Mouse (Mus musculus) MEL (cell line): ENCODE data around the gene Smim13. TPM values are rescaled to one million over a fixed set of nuclear protein-coding genes. Genes with fewer than 3 reads are reported as not detected.
"Not testable (repeated sequence)": the region's sequence is repeated elsewhere in the genome, so short reads cannot be mapped to it uniquely, and the experiment has no call there.

Source experiments
- DNase-seq: peaks from one replicate; pipeline ENCODE4 v3.0.0; 2011; ENCODE audit warnings: low read depth, low spot score
- H3K27ac ChIP-seq: 2 replicates; pipeline ENCODE4 v1.5.1; 2012; ENCODE audit warnings: low read depth, mild to moderate bottlenecking, control low read depth, low read length, moderate library complexity; ENCODE audit not compliant: control insufficient read depth
- H3K27me3 ChIP-seq, 2 experiments: fragments of 150-350 bp in 1 of 2; sonication (generic) in 1 of 2; 2 replicates each; pipeline ENCODE4 v1.6.1; 2012; ENCODE audit warnings: low read length in 2 of 2, mild to moderate bottlenecking in 2 of 2, improper control_type of control experiment in 1 of 2, moderate library complexity in 1 of 2; ENCODE audit not compliant: insufficient read depth in 2 of 2, control insufficient read depth in 1 of 2
- H3K36me3 ChIP-seq, 2 experiments: 2 replicates each; pipeline ENCODE4 v1.6.1; 2012 to 2014; ENCODE audit warnings: low read length in 2 of 2, improper control_type of control experiment in 1 of 2, inconsistent platforms in 1 of 2, mild to moderate bottlenecking in 1 of 2; ENCODE audit not compliant: insufficient read depth in 2 of 2, control insufficient read depth in 1 of 2
- H3K4me1 ChIP-seq, 2 experiments: fragments of 150-350 bp in 1 of 2; sonication (generic) in 1 of 2; 2 replicates each; pipeline ENCODE4 v1.6.1; 2012; ENCODE audit warnings: low read length in 2 of 2, improper control_type of control experiment in 1 of 2, mild to moderate bottlenecking in 1 of 2; ENCODE audit not compliant: insufficient read depth in 2 of 2, control insufficient read depth in 1 of 2
- H3K4me3 ChIP-seq, 2 experiments: fragments of 150-350 bp in 1 of 2; sonication (generic) in 1 of 2; 2 replicates each; pipeline ENCODE4 v1.5.1; 2012; ENCODE audit warnings: low read depth in 2 of 2, low read length in 2 of 2, mild to moderate bottlenecking in 2 of 2, moderate library complexity in 2 of 2, control low read depth in 1 of 2, improper control_type of control experiment in 1 of 2; ENCODE audit not compliant: control insufficient read depth in 1 of 2, insufficient read depth in 1 of 2
- H3K79me2 ChIP-seq: 2 replicates; pipeline ENCODE4 v1.6.1; 2012; ENCODE audit warnings: mild to moderate bottlenecking, low read length, moderate library complexity; ENCODE audit not compliant: control insufficient read depth, poor library complexity, insufficient read depth
- H3K9ac ChIP-seq: 2 replicates; pipeline ENCODE4 v1.6.1; 2012; ENCODE audit warnings: low read depth, mild to moderate bottlenecking, control low read depth, low read length, moderate library complexity; ENCODE audit not compliant: control insufficient read depth, poor library complexity, severe bottlenecking
- H3K9me3 ChIP-seq: fragments of 150-350 bp; sonication (generic); replicated peaks from 2 replicates; pipeline ENCODE4 v1.6.1; 2012; ENCODE audit warnings: mild to moderate bottlenecking, low read length, improper control_type of control experiment, moderate library complexity; ENCODE audit not compliant: insufficient read depth
- CHD1 ChIP-seq: IDR thresholded peaks from 2 replicates; pipeline ENCODE4 v1.6.1; 2012; ENCODE audit warnings: low read depth, mild to moderate bottlenecking, inconsistent platforms, low read length, improper control_type of control experiment
- CTCF ChIP-seq, 3 experiments: IDR thresholded peaks in 2 of 3; conservative IDR thresholded peaks in 1 of 3; 2 replicates each; pipeline ENCODE4 v1.5.1; 2011 to 2012; ENCODE audit warnings: low read length in 3 of 3, low read depth in 2 of 3, mild to moderate bottlenecking in 2 of 3, improper control_type of control experiment in 1 of 3, inconsistent platforms in 1 of 3, mixed read lengths in 1 of 3, moderate library complexity in 1 of 3; ENCODE audit not compliant: control insufficient read depth in 1 of 3, insufficient read depth in 1 of 3, poor library complexity in 1 of 3, severe bottlenecking in 1 of 3
- E2F4 ChIP-seq: IDR thresholded peaks from 2 replicates; pipeline ENCODE4 v1.6.1; 2011; ENCODE audit warnings: low read depth, low read length, improper control_type of control experiment, borderline replicate concordance
- ELF1 ChIP-seq: IDR thresholded peaks from 2 replicates; pipeline ENCODE4 v1.6.1; 2014; ENCODE audit warnings: low read depth, mild to moderate bottlenecking, inconsistent platforms, low read length, improper control_type of control experiment, moderate library complexity
- GABPA ChIP-seq: IDR thresholded peaks from 2 replicates; pipeline ENCODE4 v1.6.1; 2012; ENCODE audit warnings: low read depth, mild to moderate bottlenecking, inconsistent platforms, low read length, improper control_type of control experiment, moderate library complexity
- JUND ChIP-seq: IDR thresholded peaks from 2 replicates; pipeline ENCODE4 v1.6.1; 2011; ENCODE audit warnings: low read depth, mild to moderate bottlenecking, improper control_type of control experiment, low read length
- MYB ChIP-seq: IDR thresholded peaks from 2 replicates; pipeline ENCODE4 v1.6.1; 2011; ENCODE audit warnings: mild to moderate bottlenecking, low read depth, low read length, improper control_type of control experiment
- MYC ChIP-seq: IDR thresholded peaks from 2 replicates; pipeline ENCODE4 v1.6.1; 2011; ENCODE audit warnings: low read depth, mild to moderate bottlenecking, low read length, improper control_type of control experiment, moderate library complexity
- NELFE ChIP-seq: IDR thresholded peaks from 2 replicates; pipeline ENCODE4 v1.6.1; 2011; ENCODE audit warnings: low read depth, low read length, improper control_type of control experiment
- POLR2A ChIP-seq, 2 experiments: IDR thresholded peaks; 2 replicates each; pipeline ENCODE4 v1.6.1; 2011 to 2012; ENCODE audit warnings: low read length in 2 of 2, mild to moderate bottlenecking in 2 of 2, control low read depth in 1 of 2, improper control_type of control experiment in 1 of 2, low read depth in 1 of 2, moderate library complexity in 1 of 2; ENCODE audit not compliant: control insufficient read depth in 1 of 2, insufficient read depth in 1 of 2, poor library complexity in 1 of 2
- RAD21 ChIP-seq: IDR thresholded peaks from 2 replicates; pipeline ENCODE4 v1.6.1; 2011; ENCODE audit warnings: mild to moderate bottlenecking, low read depth, low read length, improper control_type of control experiment
- SIN3A ChIP-seq: IDR thresholded peaks from 2 replicates; pipeline ENCODE4 v1.6.1; 2012; ENCODE audit warnings: low read length, improper control_type of control experiment, inconsistent platforms
- TBP ChIP-seq: IDR thresholded peaks from 2 replicates; pipeline ENCODE4 v1.8.0; 2011; ENCODE audit warnings: low read depth, low read length, improper control_type of control experiment
- TCF12 ChIP-seq: IDR thresholded peaks from 2 replicates; pipeline ENCODE4 v1.6.1; 2014; ENCODE audit warnings: low read depth, mild to moderate bottlenecking, inconsistent platforms, low read length, improper control_type of control experiment, moderate library complexity
- UBTF ChIP-seq: IDR thresholded peaks from 2 replicates; pipeline ENCODE4 v1.6.1; 2012; ENCODE audit warnings: low read depth, mild to moderate bottlenecking, inconsistent platforms, low read length, improper control_type of control experiment, moderate library complexity, borderline replicate concordance; ENCODE audit not compliant: insufficient read depth
- USF2 ChIP-seq, 2 experiments: IDR thresholded peaks; 2 replicates each; pipeline ENCODE4 v1.6.1; 2011 to 2012; ENCODE audit warnings: improper control_type of control experiment in 2 of 2, low read length in 2 of 2, borderline replicate concordance in 1 of 2, inconsistent platforms in 1 of 2, low read depth in 1 of 2, mild to moderate bottlenecking in 1 of 2; ENCODE audit not compliant: insufficient read depth in 1 of 2
- ZC3H11A ChIP-seq: IDR thresholded peaks from 2 replicates; pipeline ENCODE4 v1.6.1; 2012; ENCODE audit warnings: low read depth, mild to moderate bottlenecking, inconsistent platforms, low read length, improper control_type of control experiment
- ZKSCAN1 ChIP-seq: IDR thresholded peaks from 2 replicates; pipeline ENCODE4 v1.6.1; 2012; ENCODE audit warnings: low read depth, mild to moderate bottlenecking, inconsistent platforms, low read length, improper control_type of control experiment, moderate library complexity
- ZMIZ1 ChIP-seq: IDR thresholded peaks from 2 replicates; pipeline ENCODE4 v1.6.1; 2012; ENCODE audit warnings: low read depth, mild to moderate bottlenecking, inconsistent platforms, low read length, improper control_type of control experiment, moderate library complexity
- ZNF384 ChIP-seq: IDR thresholded peaks from 2 replicates; pipeline ENCODE4 v1.6.1; 2012; ENCODE audit warnings: low read depth, mild to moderate bottlenecking, inconsistent platforms, low read length, improper control_type of control experiment
- polyA plus RNA-seq, 2 experiments: library from polyadenylated mRNA; stranded (reverse) in 1 of 2; unstranded in 1 of 2; fragments of >175 nt in 1 of 2; fragments of >200 nt in 1 of 2; gene quantifications; 2 replicates each; pipeline versions ENCODE4 v1.2.1 to v1.2.4; 2012; ENCODE audit warnings: low replicate concordance in 2 of 2, low read depth in 1 of 2; ENCODE audit not compliant: insufficient read length in 2 of 2, insufficient read depth in 1 of 2, missing spikeins in 1 of 2
- total RNA-seq: library from RNA; depleted of rRNA; stranded (reverse); fragments of 300-350 nt; gene quantifications from 2 replicates; pipeline ENCODE4 v1.2.3, GENCODE M21; 2012

Smim13 gene
- total and polyA plus RNA-seq, 3 experiments, result 11.1 to 13.1 TPM; not detected in 1

- Histone ChIP-seq H3K9ac (no peak overlapping the region), H3K9me3 (no peaks in the 10 kb centered on the region), H3K4me1 (no peaks in the 10 kb centered on the region), H3K4me3 (no peak overlapping the region), H3K27me3 (peaks cover 2 to 5% of the 10 kb centered on the region in 2 experiments; a peak in 2 of 4 replicates), H3K36me3 (no peaks in the 10 kb centered on the region), H3K79me2 (no peaks in the 10 kb centered on the region), H3K27ac (no peak overlapping the region)
- TF ChIP-seq NELFE (no peak), ZC3H11A (no peak), POLR2A (IDR thresholded peaks at IDR 0.05; ENCODE audit: control insufficient read depth in 1 of 2, insufficient read depth in 1 of 2, low read depth in 1 of 2, low read length in 2 of 2, poor library complexity in 1 of 2) (no peak), UBTF (no peak)
- no peak for DNase-seq
Observed at GRCm38 (mm10) chr13:41200861-41201260, 48.8 kb upstream of the Smim13 start.

GRCm38 (mm10) chr13:41203289-41203688, 46.4 kb upstream of the Smim13 start:
- H3K27me3 ChIP-seq, result peaks cover 2 to 3% of the 10 kb centered on the region in 2 experiments; a peak in 2 of 4 replicates
- no peak overlapping the region for H3K9ac ChIP-seq
- no peaks in the 10 kb centered on the region for H3K4me1 ChIP-seq
- H3K27ac ChIP-seq, result no peak overlapping the region
- H3K79me2 ChIP-seq, result no peaks in the 10 kb centered on the region
- no peak overlapping the region for H3K4me3 ChIP-seq
- no peaks in the 10 kb centered on the region for H3K36me3 ChIP-seq
- no peak for TF ChIP-seq CTCF (IDR thresholded peaks at IDR 0.05 in 2 of 3, conservative IDR thresholded peaks at IDR 0.05 in 1 of 3; ENCODE audit: control insufficient read depth in 1 of 3, insufficient read depth in 1 of 3, low read depth in 2 of 3, low read length in 3 of 3, poor library complexity in 1 of 3, severe bottlenecking in 1 of 3)
- TF ChIP-seq CHD1, result no peak
- no peak for TF ChIP-seq E2F4
- no peak for TF ChIP-seq ELF1
- TF ChIP-seq SIN3A, result no peak
- no peak for TF ChIP-seq ZMIZ1
- no peak for TF ChIP-seq RAD21
- TF ChIP-seq ZKSCAN1, result no peak
- TF ChIP-seq MYB, result no peak
- TF ChIP-seq JUND, result no peak
- no peaks in the 10 kb centered on the region for H3K9me3 ChIP-seq
- no peak for DNase-seq

- no peak for DNase-seq
- no peaks in the 10 kb centered on the region for H3K36me3 ChIP-seq
- no peak overlapping the region for H3K4me3 ChIP-seq
- H3K27me3 ChIP-seq, result peaks cover 0 to 3% of the 10 kb centered on the region in 2 experiments; a peak in 2 of 4 replicates
- no peak overlapping the region for H3K9ac ChIP-seq
- H3K4me1 ChIP-seq, result no peaks in the 10 kb centered on the region
- H3K27ac ChIP-seq, result no peak overlapping the region
- TF ChIP-seq ZKSCAN1 (no peak), ZNF384 (no peak), GABPA (no peak), POLR2A (IDR thresholded peaks at IDR 0.05; ENCODE audit: control insufficient read depth in 1 of 2, insufficient read depth in 1 of 2, low read depth in 1 of 2, low read length in 2 of 2, poor library complexity in 1 of 2) (no peak), UBTF (no peak), USF2 (IDR thresholded peaks at IDR 0.05; ENCODE audit: borderline replicate concordance in 1 of 2, insufficient read depth in 1 of 2, low read depth in 1 of 2, low read length in 2 of 2) (no peak), MYB (no peak), SIN3A (no peak), TBP (no peak), MYC (no peak), TCF12 (no peak)
- TF ChIP-seq, all 39 proteins: peak for 0
- Histone ChIP-seq H3K9me3 (no peaks in the 10 kb centered on the region), H3K79me2 (no peaks in the 10 kb centered on the region)
Observed at GRCm38 (mm10) chr13:41203691-41204090, 46.0 kb upstream of the Smim13 start.

- not testable (repeated sequence) for H3K9ac ChIP-seq, H3K4me1 ChIP-seq, DNase-seq, H3K79me2 ChIP-seq, H3K27ac ChIP-seq, H3K36me3 ChIP-seq, H3K9me3 ChIP-seq, H3K4me3 ChIP-seq, H3K27me3 ChIP-seq
Observed at GRCm38 (mm10) chr13:41205568-41205967, 44.1 kb upstream of the Smim13 start.
